Mouse (Mus musculus) cerebellum, adult 9-10 months (tissue): ENCODE data around the gene C1qb.

ENCODE experiments used
- DNase-seq: peaks from one replicate; pipeline ENCODE4 v3.0.0; 2022

The C1qb gene

GRCm38 (mm10) chr4:136893691-136894543 is 7.9 kb upstream of the C1qb start:
- DNase-seq: peak; percentile 36

- DNase-seq: no peak
Observed at GRCm38 (mm10) chr4:136892811-136893210, 6.8 kb upstream of the C1qb start, which contains the start of gene C1qc. C1qc (minus strand) TSS chr4:136893065.

- no peak for DNase-seq
Observed at GRCm38 (mm10) chr4:136892371-136892770, 6.4 kb upstream of the C1qb start.

- DNase-seq: no peak
Observed at GRCm38 (mm10) chr4:136891115-136891514, 5.1 kb upstream of the C1qb start.

DNA sequence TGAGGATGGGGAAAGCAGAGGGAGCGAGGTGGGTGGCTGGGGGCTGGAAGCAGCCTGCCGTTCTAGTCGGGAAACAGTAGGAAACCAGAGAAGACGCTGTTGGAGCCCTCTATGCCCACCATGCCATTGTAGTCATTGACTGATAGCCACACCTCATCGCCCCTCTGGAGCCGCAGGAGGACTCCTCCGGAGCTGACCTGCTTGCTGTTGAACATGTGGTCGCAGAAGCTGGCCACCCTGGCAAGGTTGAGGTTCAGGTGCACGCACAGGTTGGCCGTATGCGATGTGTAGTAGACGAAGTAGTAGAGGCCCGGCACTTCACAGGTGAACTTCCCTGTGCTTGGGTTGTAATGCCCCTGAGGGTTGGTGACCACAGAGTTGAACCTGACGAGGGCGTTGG is 4.0 kb upstream of the C1qb start:
- DNase-seq: no peak

- DNase-seq: no peak
Observed at GRCm38 (mm10) chr4:136887714-136888113, 1.7 kb upstream of the C1qb start.

DNA sequence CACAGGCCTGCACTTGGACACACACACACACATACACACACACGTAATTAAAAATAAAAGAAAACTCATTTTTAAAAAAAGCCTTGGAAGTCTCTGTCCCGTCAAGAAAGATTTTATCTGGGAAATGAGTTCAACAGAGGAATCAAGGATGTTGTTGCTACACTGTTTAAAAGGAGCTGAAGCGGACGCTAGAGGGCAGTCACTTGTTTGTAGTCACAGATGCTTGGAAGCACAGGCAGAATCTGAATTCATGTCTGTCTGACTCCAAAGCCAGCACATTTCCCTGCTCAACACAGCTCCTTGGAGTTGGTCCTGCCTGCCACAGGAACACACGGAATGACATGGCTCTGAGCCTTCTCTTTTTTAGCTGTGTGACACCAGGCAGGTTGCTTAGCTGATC is 7.4 kb downstream of the C1qb start:
- DNase-seq: peak; percentile 25

- no peak for DNase-seq
Observed at GRCm38 (mm10) chr4:136878171-136878570, 7.8 kb downstream of the C1qb start.

DNA sequence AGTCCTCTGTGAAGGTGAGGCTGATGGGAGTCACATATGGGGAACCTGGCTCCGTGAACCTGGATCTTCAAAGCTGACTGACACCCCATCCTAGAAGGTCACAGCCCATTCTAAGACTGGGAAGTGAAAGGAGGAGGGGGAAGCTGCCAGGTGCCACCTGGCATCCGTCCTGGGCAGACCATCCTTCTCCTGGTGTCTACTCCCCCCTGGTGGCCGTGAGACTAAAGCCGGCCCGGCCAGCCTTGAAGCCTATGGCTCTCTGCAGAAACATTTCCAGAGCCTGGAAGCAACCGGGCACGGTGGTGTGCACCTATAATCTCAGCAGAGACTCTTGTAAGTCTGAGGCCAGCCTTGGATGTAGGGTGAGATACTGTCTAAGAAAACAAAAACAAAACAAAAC is 9.0 kb downstream of the C1qb start:
- DNase-seq: peak; percentile 25

- DNase-seq: no peak
Observed at GRCm38 (mm10) chr4:136875012-136875411, 11.0 kb downstream of the C1qb start.

DNA sequence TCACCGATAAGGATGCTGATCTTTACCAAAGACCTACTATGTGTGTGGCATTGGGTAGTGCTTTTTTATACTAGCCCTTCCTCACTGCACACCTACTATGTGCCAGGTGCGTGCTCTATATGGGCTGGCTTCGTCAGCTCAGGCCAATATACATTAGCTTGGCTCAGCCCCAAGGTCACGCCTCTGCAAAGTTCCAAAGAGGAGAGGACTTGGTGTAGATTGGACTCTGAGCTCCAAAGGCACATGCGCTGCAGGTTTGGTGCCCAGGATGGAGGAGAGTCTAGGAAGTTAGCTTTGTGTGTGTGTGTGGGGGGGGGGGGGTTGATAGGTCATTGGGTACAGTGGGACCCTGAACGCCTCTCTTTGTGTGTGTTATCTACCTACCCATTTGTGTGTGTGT is 17.6 kb downstream of the C1qb start:
- no peak for DNase-seq

DNA sequence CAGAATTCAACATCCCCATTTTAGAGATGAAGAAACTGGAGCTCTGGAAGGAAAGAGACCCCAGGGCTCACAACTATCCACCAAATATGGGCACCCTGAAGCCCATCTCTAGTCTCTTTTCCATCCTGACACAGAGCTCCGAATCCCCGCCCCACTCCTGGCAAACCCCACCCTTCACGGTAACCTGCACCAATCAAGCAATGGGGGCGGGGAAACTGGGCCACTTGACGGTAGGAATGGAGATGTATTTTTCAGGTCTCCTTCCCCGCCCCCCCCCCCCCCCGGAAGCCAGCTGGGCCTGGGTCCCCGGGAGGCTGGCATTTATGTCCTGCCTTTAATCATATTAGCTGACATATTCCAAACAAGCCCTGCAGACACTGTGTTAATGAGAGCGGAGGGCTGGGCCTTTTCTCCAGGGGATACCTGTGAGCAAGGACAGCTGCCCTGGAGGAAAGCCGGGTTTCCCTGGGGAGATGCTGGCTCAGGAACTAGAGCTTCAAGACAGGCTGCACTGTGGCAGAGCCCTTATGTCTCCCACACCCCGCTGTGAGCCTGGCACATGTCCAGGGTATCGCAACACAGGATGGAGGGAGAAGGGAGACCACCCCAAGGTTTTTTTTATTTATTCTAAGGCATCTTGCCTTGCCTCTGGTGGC is 18.2 kb downstream of the C1qb start:
- DNase-seq: peak; percentile 16

DNA sequence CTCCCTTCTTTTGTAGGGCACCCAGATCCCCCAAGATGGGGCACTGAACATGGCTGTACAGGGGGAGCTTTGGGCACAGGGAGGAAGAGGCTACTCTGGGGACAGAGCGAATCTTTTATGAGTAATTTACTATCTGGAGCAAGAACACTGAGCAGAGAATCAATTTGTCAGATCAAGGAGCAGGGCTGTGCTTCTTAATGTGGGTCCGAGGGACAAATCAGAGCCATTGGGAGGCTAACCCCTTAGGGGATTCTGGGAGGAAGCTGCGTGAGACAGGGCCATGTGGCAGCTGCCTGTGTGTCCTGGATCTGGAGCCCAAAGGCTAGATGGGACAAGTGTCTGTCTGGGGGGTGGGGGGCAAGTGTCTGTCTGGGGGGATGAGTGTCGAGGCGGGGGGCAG is 20.5 kb downstream of the C1qb start:
- no peak for DNase-seq

DNA sequence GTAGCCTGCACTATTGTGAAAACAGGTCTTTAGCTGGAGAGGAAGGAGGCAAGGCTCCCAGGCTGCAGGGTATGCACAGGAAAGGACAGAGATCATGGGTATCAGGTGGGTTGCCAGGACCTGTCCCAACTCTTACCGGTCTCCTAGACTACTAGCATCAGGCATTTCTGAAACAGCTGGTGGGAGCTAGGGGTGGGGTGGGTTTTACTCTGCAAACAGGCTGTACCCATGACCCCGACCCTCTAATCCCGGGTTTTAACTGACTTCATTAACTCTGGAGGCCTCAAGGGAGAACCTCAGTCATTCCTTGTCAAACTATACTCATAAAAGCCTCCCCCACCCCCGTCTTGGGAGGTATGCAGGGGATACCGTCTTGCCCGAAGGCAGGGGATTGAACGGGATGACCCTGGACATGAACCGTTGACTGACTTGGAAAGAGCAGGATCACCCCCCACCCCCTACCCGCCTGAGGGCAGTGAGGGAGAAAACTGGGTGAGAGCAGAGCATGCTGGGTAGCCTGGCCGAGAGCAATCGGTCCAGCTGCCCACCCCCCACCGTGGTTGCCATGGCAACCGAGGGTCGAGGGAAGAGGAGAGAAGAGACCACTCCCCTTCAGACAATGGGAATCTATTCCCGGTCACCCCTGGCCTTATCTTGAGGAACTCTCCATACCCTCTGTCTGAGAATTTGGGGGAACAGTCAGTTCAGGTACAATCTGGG is 21.1 kb downstream of the C1qb start:
- no peak for DNase-seq

DNA sequence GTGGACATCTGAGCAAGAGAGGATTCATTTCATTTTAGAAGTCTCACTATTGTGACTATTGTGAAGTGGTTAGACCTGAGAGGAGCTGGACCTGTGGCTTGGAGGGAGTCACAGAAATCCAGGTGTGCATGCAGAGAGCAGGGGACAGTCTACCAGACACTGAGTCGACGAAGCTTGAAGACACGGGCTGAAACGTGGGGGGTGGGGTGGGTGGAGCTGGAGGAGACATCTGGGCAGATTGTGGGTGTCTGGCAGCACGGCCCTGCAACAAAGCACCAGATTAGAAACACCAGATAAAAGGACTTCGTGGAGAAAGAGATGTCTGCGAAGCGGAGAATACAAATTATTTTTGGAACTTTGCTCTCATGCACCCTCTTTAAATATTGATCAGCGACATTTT is 22.5 kb downstream of the C1qb start:
- no peak for DNase-seq

DNA sequence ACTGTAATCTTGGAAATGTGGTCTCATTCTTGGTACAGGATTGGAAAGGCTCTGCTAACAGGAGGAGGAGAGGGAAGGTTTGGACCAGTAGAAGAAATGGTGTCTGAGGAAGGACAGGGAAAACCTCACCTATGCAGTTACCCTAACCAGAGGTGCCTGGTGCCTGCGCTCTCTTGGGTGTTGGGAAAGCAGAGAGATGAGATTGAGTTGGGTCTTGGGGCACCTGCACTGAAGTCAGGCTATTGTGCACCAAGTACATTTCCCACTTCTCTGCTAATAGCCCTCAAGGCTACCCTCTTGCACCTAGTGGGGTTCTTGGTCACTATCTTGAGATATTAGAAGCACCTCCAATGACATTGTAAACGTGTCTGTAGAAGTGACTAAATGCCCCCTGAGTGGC is 23.6 kb downstream of the C1qb start:
- DNase-seq: no peak

- no peak for DNase-seq
Observed at GRCm38 (mm10) chr4:136861806-136862205, 24.2 kb downstream of the C1qb start.

DNA sequence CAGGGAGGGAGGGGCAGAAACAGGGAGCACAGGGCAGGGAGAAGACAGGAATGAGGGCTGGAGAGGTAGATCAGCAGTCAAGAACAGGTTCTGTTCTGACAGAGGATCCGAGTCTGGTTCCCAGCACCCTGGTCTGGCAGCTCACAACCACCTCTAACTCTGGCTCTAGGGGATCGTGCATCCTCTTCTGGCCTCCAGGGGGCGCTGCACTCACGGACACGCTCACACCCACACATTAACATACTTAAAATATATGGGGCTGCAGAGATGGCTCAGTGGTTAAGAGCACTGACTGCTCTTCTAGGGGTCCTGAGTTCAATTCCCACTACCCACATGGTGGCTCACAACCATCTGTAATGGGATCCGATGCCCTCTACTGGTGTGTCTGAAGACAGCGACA is 26.0 kb downstream of the C1qb start:
- no peak for DNase-seq

GRCm38 (mm10) chr4:136855081-136855480 is 30.9 kb downstream of the C1qb start:
- no peak for DNase-seq

- DNase-seq: no peak
Observed at GRCm38 (mm10) chr4:136852989-136853388, 33.0 kb downstream of the C1qb start.

DNA sequence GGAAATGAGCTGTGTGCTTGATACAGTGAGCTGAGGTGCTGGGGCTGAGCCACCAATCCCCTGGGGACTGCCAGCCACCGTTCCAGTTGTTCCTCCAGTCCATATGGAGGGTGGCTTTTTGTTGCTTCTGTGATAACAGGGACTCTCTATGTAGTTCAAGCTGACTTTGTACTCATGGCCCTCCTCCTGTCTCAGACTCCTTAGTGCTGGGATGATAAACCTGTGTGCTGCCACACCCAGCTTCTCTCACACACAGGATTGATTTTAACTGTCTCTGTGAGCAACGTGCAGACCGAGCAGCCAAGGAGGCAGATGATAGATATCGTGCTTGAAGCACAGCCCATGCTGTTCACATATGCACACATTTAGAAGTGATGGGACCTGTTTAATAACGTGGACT is 33.9 kb downstream of the C1qb start:
- DNase-seq: no peak

DNA sequence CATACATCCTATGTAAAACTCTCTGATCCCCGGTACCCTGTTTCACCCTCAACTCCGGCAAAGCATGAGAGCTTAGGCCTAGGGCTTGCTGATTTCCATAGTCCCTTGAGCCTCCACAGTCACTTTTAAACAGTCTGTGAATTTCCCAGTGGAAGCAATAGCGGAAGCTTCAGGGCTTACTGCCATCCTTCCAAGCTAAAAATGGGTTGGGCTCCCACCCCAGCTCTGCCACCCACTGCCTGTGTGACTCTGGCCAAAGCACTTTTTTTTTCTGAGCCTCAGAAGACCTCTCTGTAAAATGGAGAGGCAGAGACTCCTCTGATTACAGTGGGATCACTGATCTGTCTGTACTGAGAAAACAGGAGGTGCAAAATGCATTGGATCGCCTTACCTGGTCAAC is 37.4 kb downstream of the C1qb start:
- no peak for DNase-seq

GRCm38 (mm10) chr4:136847166-136847565 is 38.8 kb downstream of the C1qb start:
- no peak for DNase-seq

DNA sequence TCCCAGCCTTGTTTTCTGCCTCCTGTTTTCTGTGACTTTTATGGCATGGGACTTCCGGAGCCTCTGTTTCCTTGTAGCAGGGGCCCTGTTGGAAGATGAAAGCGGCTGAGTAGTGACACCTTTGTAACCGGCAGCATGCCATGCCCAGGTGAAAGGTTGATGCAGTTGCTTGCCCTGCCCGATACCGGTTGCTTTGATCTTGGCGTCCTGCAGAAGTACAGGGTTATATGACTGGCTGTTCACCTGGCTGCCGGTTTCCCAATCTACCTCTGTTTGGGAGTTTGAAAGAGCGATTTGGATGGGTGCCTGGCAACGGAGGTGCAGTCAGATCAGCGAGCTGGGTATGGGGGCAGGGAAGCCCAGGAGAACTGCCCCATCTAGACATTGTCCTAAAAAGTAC is 43.2 kb downstream of the C1qb start:
- no peak for DNase-seq
